Mouse (Mus musculus): ENCODE results near the gene Mog. TPM values are rescaled to one million over a fixed set of nuclear protein-coding genes. Genes with fewer than 3 reads are reported as not detected.

The Mog gene
- polyA plus RNA-seq, 1 experiment from 2014 or later = 2.2 TPM

Other genes with a start within 250 kb of the Mog start
- gene H2-M10.6, start 211.2 kb downstream of the Mog start, polyA plus RNA-seq (2014; fragmentation: Nextera tagmentation; extraction: Ambion mirVana) = not detected in 2 replicates
- gene Trim26, start 186.3 kb downstream of the Mog start, polyA plus RNA-seq (2014; fragmentation: Nextera tagmentation; extraction: Ambion mirVana) = 31.0 and 36.5 TPM in 2 replicates
- 0.33 and 0.58 TPM in 2 replicates for gene Trim15, start 156.2 kb downstream of the Mog start, polyA plus RNA-seq (2014; fragmentation: Nextera tagmentation; extraction: Ambion mirVana)
- 0.78 and 1.1 TPM in 2 replicates for gene Trim10, start 153.8 kb downstream of the Mog start, polyA plus RNA-seq (2014; fragmentation: Nextera tagmentation; extraction: Ambion mirVana)
- gene Trim40, start 133.3 kb downstream of the Mog start, polyA plus RNA-seq (2014; fragmentation: Nextera tagmentation; extraction: Ambion mirVana) = not detected in 2 replicates
- gene Trim31, start 125.3 kb downstream of the Mog start, polyA plus RNA-seq (2014; fragmentation: Nextera tagmentation; extraction: Ambion mirVana) = not detected in 2 replicates
- gene Rnf39, start 80.5 kb downstream of the Mog start, polyA plus RNA-seq (2014; fragmentation: Nextera tagmentation; extraction: Ambion mirVana) = 1.1 and 1.7 TPM in 2 replicates
- 176 and 215 TPM in 2 replicates for gene Ppp1r11, start 71.7 kb downstream of the Mog start, polyA plus RNA-seq (2014; fragmentation: Nextera tagmentation; extraction: Ambion mirVana)
- gene Znrd1, start 64.8 kb downstream of the Mog start, polyA plus RNA-seq (2014; fragmentation: Nextera tagmentation; extraction: Ambion mirVana) = 64.7 and 69.4 TPM in 2 replicates
- gene Znrd1as, start 64.8 kb downstream of the Mog start, polyA plus RNA-seq (2014; fragmentation: Nextera tagmentation; extraction: Ambion mirVana) = 2.9 and 6.1 TPM in 2 replicates
- 0.32 and 0.76 TPM in 2 replicates for gene 2410137M14Rik, start 42.2 kb downstream of the Mog start, polyA plus RNA-seq (2014; fragmentation: Nextera tagmentation; extraction: Ambion mirVana)
- 1.8 and 2.0 TPM in 2 replicates for gene H2-M5, start 33.9 kb downstream of the Mog start, polyA plus RNA-seq (2014; fragmentation: Nextera tagmentation; extraction: Ambion mirVana)
- 283 and 301 TPM in 2 replicates for gene Zfp57, start 22.2 kb downstream of the Mog start, polyA plus RNA-seq (2014; fragmentation: Nextera tagmentation; extraction: Ambion mirVana)
- 103 and 123 TPM in 2 replicates for gene Gabbr1, start 22.6 kb upstream of the Mog start, polyA plus RNA-seq (2014; fragmentation: Nextera tagmentation; extraction: Ambion mirVana)
- gene Olfr90, start 65.1 kb upstream of the Mog start, polyA plus RNA-seq (2014; fragmentation: Nextera tagmentation; extraction: Ambion mirVana) = not detected in 2 replicates
- not detected in 2 replicates for gene Olfr91, start 74.9 kb upstream of the Mog start, polyA plus RNA-seq (2014; fragmentation: Nextera tagmentation; extraction: Ambion mirVana)
- gene Olfr92, start 96.7 kb upstream of the Mog start, polyA plus RNA-seq (2014; fragmentation: Nextera tagmentation; extraction: Ambion mirVana) = not detected in 2 replicates
- not detected in 2 replicates for gene Olfr93, start 138.1 kb upstream of the Mog start, polyA plus RNA-seq (2014; fragmentation: Nextera tagmentation; extraction: Ambion mirVana)
- gene Ubd, start 170.5 kb upstream of the Mog start, polyA plus RNA-seq (2014; fragmentation: Nextera tagmentation; extraction: Ambion mirVana) = not detected in 2 replicates
- not detected in 2 replicates for gene Olfr94, start 177.6 kb upstream of the Mog start, polyA plus RNA-seq (2014; fragmentation: Nextera tagmentation; extraction: Ambion mirVana)
- gene Olfr95, start 189.7 kb upstream of the Mog start, polyA plus RNA-seq (2014; fragmentation: Nextera tagmentation; extraction: Ambion mirVana) = not detected in 2 replicates
- gene Olfr96, start 196.7 kb upstream of the Mog start, polyA plus RNA-seq (2014; fragmentation: Nextera tagmentation; extraction: Ambion mirVana) = not detected in 2 replicates
- not detected in 2 replicates for gene Olfr97, start 213.9 kb upstream of the Mog start, polyA plus RNA-seq (2014; fragmentation: Nextera tagmentation; extraction: Ambion mirVana)
- not detected in 2 replicates for gene Olfr98, start 240.4 kb upstream of the Mog start, polyA plus RNA-seq (2014; fragmentation: Nextera tagmentation; extraction: Ambion mirVana)
- 0.80 and 1.1 TPM in 2 replicates for gene H2-M3, start 246.8 kb upstream of the Mog start, polyA plus RNA-seq (2014; fragmentation: Nextera tagmentation; extraction: Ambion mirVana)

Data from midbrain, embryonic 14.5 days (tissue).